Mouse (Mus musculus) v-Abl transformed pro-B cells (cell line): Measurements from ENCODE around the gene Spire2.

ENCODE experiments used
- in situ Hi-C, 2 experiments: fragments of 400-800 bp; cut with MboI; formaldehyde crosslinking; loops; one replicate each; pipeline ENCODE4 v1.15.1; 2025; ENCODE audit not compliant: unreplicated experiment in 2 of 2

Gene Spire2

DNA sequence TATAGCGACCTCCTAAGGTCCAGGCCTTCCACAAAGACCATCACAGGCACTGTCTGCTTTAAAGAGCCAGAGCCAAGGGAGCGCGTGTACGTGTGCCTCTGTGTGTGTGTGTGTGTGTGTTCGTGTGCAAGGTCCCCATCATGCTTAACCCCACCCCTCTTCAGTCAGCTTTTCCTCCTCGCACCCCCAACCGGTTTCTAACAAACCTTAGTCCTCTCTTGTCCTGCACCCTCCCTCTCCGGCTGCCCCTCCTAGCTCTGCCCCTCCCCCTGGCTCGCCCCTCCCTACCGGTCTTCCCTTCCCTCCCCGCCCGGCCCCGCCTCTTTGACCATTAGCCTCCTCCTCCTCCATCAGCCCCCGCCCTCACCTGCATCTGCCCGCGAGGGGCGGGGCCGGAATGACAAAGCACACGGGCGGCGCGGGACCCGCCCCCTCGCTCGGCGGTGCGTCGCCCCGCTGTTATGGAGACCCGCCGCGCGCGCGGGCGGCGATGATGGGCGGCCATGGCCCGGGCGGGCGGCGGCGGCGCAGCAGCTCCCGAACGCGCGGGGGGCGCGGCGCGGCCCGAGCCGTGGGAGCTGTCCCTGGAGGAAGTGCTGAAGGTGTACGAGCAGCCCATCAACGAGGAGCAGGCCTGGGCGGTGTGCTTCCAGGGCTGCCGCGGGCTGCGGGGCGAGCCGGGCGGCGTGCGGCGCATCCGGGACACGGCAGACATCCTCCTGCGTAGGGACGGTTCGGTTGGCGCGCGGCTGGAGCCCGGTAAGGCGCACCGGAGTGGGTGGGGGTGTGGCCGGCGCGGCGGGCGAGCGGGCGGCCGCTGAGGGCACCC lies at the start of gene Spire2:
Spire2 (plus strand) TSS at position 452 of the 829 bp plus-strand sequence.
- in situ Hi-C loops, result no loop called here

DNA sequence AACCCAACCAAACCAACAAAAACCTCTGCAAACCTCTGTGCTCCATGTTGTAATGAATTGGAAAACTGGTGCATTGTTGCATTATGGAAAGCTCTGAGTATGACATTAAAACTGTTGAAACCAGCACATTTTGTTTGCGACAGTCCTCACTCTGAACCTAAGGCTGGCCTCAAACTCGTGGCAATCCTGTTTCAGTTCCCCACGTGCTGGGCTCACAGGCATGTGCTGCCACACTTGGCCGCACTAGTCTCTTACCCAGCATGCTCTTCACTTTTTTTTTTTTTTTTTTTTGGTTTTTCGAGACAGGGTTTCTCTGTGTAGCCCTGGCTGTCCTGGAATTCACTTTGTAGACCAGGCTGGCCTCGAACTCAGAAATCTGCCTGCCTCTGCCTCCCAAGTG lies 49.5 kb upstream of the Spire2 start:
- in situ Hi-C loops, result loop anchor here (10.0 kb wide), 3 partner anchors 68 to 448 kb away; partner anchors contain the start of genes Chmp1a (in 1 of the 2) and Spata33 (in 1 of the 2)

DNA sequence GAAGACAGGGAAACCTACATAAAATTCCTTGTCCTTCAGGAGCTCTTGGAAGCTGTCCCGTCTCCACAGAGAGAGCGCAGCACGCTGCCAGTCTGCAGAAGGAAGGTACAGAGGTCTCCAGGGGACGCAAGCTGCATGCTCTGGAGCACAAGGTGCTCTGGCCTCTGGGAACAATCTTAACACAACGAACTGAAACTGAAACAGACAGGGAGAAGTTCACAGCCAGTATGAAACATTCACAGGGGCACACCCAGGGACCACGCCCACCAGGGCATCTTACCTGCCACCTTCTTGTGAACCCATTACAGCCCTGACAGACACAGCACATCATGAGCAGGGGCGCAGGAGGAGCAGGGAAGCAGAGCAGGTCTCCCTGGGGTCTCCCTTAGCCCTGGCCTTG lies 48.5 kb upstream of the Spire2 start:
- in situ Hi-C loops, result loop anchor here (10.0 kb wide), 3 partner anchors 69 to 449 kb away; partner anchors contain the start of genes Chmp1a (in 1 of the 2) and Spata33 (in 1 of the 2)

- in situ Hi-C loops, result loop anchor here (10.0 kb wide), 3 partner anchors 70 to 450 kb away; partner anchors contain the start of genes Chmp1a (in 1 of the 2) and Spata33 (in 1 of the 2)
These were observed 48.0 kb upstream of the Spire2 start for GRCm38 (mm10) chr8:123284493-123284892.

DNA sequence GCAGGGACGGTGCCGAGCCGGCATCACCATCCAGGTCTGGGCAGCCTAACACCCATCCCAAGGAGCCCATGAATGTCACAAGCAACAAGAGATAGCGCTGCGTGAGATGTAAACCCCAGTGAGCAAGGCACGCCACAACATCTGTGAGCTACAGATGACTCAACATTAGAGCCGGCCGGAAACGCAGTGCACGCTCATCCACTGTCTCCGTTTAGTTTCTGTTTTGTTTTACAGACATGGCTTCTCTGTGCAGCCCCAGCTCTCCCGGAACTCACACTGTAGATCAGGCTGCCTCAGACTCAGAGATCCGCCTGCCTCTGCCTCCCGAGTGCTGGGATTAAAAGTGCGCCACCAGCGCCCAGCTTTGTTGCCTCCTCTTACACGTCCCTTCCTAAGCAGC lies 45.2 kb upstream of the Spire2 start:
- in situ Hi-C loops, result loop anchor here (5.0 to 10.0 kb wide), 5 partner anchors 73 to 453 kb away; partner anchors contain the start of genes Chmp1a (in 2 of the 2) and Spata33 (in 2 of the 2)

DNA sequence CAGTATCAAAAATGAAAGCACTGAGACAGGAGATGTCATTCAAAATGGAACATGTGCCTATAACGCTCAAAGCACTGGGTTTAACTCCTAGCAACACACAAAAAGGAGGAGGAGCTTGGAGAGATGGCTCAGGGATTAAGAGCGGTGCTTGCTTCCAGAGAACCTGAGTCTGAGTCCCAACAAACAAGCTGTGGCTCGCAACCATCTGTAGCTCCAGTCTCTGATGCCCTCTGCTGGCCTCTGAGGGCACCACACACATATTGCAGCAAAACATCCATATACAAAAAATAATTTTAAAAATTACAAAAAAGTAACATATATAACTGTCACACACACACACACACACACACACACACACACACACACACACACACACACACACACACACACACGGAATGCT lies 42.3 kb upstream of the Spire2 start:
- in situ Hi-C loops, result no loop called here

DNA sequence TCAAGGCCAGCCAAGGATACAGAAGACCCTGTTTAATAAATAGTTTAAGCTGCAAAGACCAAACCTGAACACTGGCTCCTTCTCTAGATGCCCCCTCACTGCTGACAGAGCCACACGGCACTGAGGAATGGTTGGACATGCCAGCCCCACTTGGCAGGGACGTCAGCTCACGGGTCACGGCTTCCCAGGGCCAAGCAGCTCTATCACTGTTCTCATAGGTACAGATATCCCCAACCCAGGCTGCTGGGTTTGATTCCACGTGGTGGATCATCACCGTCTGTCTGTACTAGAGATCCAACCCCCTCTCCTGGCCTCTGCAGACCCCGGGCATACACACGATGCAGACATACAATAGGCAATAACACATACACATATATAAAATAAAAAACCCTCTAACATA lies 41.8 kb upstream of the Spire2 start:
- in situ Hi-C loops, result no loop called here

- in situ Hi-C loops, result no loop called here
These were observed 40.8 kb upstream of the Spire2 start for GRCm38 (mm10) chr8:123291716-123292115.

DNA sequence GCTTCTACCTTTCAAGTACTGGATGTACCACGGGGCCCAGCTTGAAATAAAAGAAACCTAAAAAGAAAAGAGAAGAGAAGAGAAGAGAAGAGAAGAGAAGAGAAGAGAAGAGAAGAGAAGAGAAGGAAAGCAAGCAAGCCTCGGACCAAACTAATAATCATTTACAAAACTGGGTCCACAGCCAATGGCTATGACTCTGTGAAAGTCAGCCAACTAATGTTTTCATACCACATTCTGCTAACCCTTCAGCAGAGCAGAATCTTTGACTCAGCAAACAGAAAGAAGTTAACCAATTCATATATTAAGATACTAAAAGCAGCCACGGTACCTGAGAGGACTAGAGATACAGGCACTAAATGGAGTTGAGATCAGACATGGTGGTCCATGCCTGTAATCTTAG lies 40.2 kb upstream of the Spire2 start:
- in situ Hi-C loops, result no loop called here

GRCm38 (mm10) chr8:123292785-123293184 lies 39.7 kb upstream of the Spire2 start:
- in situ Hi-C loops, result no loop called here

GRCm38 (mm10) chr8:123298301-123298700 lies 34.2 kb upstream of the Spire2 start:
- in situ Hi-C loops, result no loop called here

DNA sequence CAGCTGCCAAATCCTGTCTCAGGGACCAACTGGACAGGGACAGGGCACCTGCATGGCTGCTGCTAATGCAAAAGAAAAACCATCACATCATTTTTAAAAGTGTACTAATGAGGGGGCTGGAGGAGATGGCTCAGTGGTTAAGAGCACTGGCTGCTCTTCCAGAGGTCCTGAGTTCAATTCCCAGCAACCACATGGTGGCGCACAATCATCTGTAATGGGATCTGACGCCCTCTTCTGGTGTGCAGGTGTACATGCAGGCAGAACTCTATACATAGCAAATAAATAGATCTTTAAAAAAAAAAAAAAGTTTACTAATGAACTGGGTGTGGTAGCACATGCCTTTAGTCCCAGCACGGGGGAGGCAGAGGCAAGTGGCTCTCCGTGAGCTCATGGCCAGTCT lies 23.8 kb upstream of the Spire2 start:
- in situ Hi-C loops, result no loop called here

DNA sequence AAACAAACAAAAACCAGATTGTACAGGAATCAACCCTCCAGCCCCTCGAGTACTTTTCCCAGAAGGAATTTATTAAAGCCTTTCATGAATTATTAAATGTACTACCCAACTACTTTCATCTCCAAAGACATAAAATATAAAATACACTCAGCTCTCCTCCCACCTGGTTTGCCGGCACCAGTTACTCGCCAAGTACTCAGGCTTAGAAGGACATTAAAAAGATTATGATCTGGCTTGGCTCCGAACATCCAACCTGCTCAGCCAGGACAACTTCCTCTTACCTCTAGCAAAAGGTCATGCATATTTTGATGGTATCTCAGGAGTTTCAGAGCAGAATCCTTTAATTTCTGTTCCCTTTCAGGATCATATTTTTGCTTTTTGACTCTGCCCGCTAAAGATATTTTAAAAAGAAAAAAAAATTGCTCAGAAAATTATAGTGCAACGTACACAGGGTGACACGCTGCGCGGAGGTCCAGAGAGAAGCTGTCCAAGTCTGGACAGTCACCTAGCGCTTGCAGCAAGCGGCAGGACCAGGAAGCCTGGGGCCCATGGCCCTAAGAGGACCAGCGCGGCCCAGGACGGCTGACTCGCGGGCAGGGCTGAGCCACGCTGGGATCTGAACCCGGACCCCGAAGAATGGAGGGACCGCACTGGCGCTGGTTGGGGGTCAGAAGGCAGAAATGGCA lies 14.6 kb upstream of the Spire2 start:
- in situ Hi-C loops, result no loop called here

GRCm38 (mm10) chr8:123318467-123318911 lies 14.0 kb upstream of the Spire2 start, which contains the start of gene Fanca:
Gene Fanca (minus strand): TSS chr8:123318576.
- in situ Hi-C loops, result no loop called here

DNA sequence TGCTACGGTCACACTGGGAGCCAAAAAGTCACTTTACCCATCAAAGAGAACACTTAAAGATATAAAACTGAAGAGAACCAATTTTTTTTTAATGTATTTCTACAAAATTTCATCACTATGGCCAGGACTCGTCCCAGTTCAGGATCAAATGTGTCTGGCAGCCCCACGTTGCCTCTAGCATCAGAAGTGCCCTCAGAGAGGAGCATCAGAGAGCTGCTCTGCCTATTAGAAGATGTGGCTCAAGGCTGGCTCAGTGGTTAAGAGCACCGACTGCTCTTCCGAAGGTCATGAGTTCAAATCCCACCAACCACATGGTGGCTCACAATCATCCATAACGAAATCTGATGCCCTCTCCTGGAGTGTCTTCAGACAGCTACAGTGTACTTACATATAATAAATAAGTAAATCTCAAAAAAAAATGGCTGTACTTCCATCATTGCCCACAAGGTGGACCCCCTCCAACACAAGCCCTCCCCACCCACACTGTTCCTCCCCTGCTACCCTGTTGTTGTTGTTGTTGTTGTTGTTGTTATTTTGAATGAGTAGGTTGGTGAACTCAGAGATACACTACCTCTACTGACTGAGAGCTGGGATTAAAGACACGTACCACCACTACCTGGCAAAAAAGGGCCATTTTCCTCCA lies 12.9 kb upstream of the Spire2 start:
- in situ Hi-C loops, result loop anchor here (5.0 kb wide), 3 partner anchors 38 to 123 kb away; no protein-coding TSS in a partner anchor

DNA sequence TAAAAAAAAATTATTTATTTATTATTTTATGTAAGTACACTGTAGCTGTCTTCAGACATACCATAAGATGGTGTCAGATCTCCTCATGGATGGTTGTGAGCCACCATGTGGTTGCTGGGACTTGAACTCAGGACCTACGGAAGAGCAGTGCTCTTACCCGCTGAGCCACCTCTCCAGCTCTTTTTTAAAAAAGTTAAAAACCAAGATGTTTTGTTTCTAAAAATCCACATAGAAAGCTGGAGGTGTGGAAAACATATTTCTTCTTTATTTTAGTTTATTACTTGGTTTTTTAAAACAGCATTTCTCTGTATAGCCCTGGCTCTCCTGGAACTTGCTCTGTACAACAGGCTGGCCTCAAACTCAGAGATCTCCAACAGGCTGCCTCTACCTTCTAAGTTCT lies 4.0 kb upstream of the Spire2 start:
- in situ Hi-C loops, result no loop called here

- in situ Hi-C loops, result no loop called here
These were observed 3.2 kb upstream of the Spire2 start for GRCm38 (mm10) chr8:123329350-123329749.

GRCm38 (mm10) chr8:123329961-123330360 lies 2.6 kb upstream of the Spire2 start:
- in situ Hi-C loops, result no loop called here

- in situ Hi-C loops, result no loop called here
These were observed 1.8 kb upstream of the Spire2 start for GRCm38 (mm10) chr8:123330701-123331100.

DNA sequence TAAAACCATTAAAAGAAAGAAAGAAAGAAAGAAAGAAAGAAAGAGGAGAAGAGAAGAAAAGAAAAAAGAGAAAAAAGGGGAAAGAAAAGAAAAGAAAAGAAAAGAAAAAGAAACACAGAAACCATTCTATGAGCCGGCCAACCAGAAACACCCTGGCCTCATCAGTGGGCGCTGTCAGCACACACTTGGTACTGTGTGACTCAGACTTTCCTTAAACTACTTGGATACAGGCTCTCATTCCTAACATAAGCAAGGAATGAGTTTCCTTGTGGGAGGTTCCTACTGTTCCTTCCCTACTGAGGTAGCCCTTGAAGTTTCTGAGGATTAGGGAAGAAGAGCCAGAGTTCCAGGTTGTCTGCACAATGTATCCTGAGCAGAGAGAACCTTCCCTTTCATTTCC lies 1.2 kb upstream of the Spire2 start:
- in situ Hi-C loops, result no loop called here

DNA sequence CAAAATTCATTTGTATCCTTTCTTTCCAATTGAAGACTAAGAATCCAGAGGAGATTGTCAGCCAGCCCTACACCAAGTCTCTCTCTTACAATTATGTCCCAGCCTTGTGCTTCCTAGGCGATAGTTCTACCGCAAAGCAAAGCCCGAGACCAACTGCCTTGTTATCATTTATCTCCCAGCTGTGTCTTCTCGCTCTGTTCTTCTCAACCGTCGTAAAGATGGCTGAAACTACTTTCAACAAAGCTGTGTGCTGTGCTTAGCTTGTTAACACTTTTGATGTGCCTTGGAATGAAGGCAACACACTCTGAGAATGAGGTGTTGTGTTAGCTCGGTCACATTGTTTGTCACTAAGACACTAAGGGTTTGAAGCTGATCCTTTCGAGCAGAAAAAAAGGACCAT lies 703 bp upstream of the Spire2 start:
- in situ Hi-C loops, result no loop called here
